In genomic region chr17:71177949-71178348, GRCm38 (mm10) we compare ENCODE assay signal across 26 mouse cellular contexts. TPM values are rescaled to one million over a fixed set of nuclear protein-coding genes. Genes with fewer than 3 reads are reported as not detected.
A peak's percentile ranks its signal among the peaks of the same experiment; 100 is the strongest.
DNase-seq lines count a peak whose midpoint lies in the region; ATAC-seq and TF ChIP-seq lines count a peak whose summit lies in the region.
"Had no signal": no experiment of that assay in that cellular context is flagged by ENCODE, and none has a peak within 500 bp of the region (broad histone marks: within the 10 kb centered on the region; RNA-seq: fewer than 3 reads in every experiment).

No protein-coding gene starts in this region.

- H3K9ac ChIP-seq in midbrain, embryonic 11.5 days (ENCODE audit: low read length): no peak overlapping the region
- no peak overlapping the region for H3K9ac ChIP-seq in midbrain, embryonic 14.5 days (replicated peaks; ENCODE audit: low read length)
- no peak overlapping the region for H3K9ac ChIP-seq in liver, embryonic 13.5 days
- H3K9ac ChIP-seq in forebrain, embryonic 12.5 days: no peak overlapping the region
- H3K9ac ChIP-seq: embryonic facial prominence, embryonic 12.5 days; forebrain, embryonic 15.5 days; hindbrain, embryonic 14.5 days; limb, embryonic 15.5 days; midbrain, embryonic 12.5 days; neural tube, embryonic 13.5 days had no signal

- H3K4me3 ChIP-seq in layer of hippocampus, adult 2 months: no peak overlapping the region
- no peak overlapping the region for H3K4me3 ChIP-seq in midbrain, embryonic 11.5 days (ENCODE audit: low read depth, low read length)
- H3K4me3 ChIP-seq in midbrain, embryonic 14.5 days (replicated peaks; ENCODE audit: low read depth, low read length): no peak overlapping the region
- H3K4me3 ChIP-seq in liver, embryonic 13.5 days (replicated peaks): no peak overlapping the region
- H3K4me3 ChIP-seq in forebrain, embryonic 12.5 days (replicated peaks): no peak overlapping the region
- H3K4me3 ChIP-seq: embryonic facial prominence, embryonic 12.5 days; forebrain, embryonic 15.5 days; limb, embryonic 10.5 days; limb, embryonic 15.5 days; midbrain, embryonic 12.5 days; neural tube, embryonic 13.5 days had no signal

- H3K36me3 ChIP-seq in midbrain, embryonic 11.5 days (ENCODE audit: control insufficient read depth, insufficient read depth, low read length): no peaks in the 10 kb centered on the region
- no peaks in the 10 kb centered on the region for H3K36me3 ChIP-seq in midbrain, embryonic 14.5 days (ENCODE audit: control insufficient read depth, insufficient read depth, low read length)
- H3K36me3 ChIP-seq in liver, embryonic 13.5 days: no peaks in the 10 kb centered on the region
- no peaks in the 10 kb centered on the region for H3K36me3 ChIP-seq in forebrain, embryonic 12.5 days (replicated peaks)
- H3K36me3 ChIP-seq: embryonic facial prominence, embryonic 12.5 days; forebrain, embryonic 15.5 days; limb, embryonic 10.5 days; limb, embryonic 15.5 days; midbrain, embryonic 12.5 days; neural tube, embryonic 13.5 days had no signal

- no peaks in the 10 kb centered on the region for H3K9me3 ChIP-seq in midbrain, embryonic 11.5 days (ENCODE audit: control insufficient read depth, low read length)
- H3K9me3 ChIP-seq in midbrain, embryonic 14.5 days (ENCODE audit: control insufficient read depth, low read length): no peaks in the 10 kb centered on the region
- no peaks in the 10 kb centered on the region for H3K9me3 ChIP-seq in liver, embryonic 13.5 days (replicated peaks)
- H3K9me3 ChIP-seq in forebrain, embryonic 12.5 days: no peaks in the 10 kb centered on the region
- H3K9me3 ChIP-seq: embryonic facial prominence, embryonic 12.5 days; forebrain, embryonic 15.5 days; limb, embryonic 10.5 days; limb, embryonic 15.5 days; midbrain, embryonic 12.5 days; neural tube, embryonic 13.5 days had no signal

- DNase-seq in layer of hippocampus, adult 2 months (ENCODE audit: low spot score in 2 of 2): no peak
- no peak for DNase-seq in layer of hippocampus, postnatal 25 days (ENCODE audit: extremely low spot score in 1 of 2, low spot score in 1 of 2)
- peak; percentile 33 for DNase-seq in midbrain, embryonic 11.5 days (ENCODE audit: low spot score, missing footprints)
- DNase-seq in midbrain, embryonic 14.5 days: no peak
- no peak for DNase-seq in liver, embryonic 13.5 days
- DNase-seq in spleen, postnatal 14 days (ENCODE audit: low spot score in 2 of 2): no peak
- DNase-seq: adrenal gland, adult 2 months; adrenal gland, postnatal 36 days; cerebellum, adult 11 months; cerebellum, adult 9-11 months; gastrocnemius, postnatal 10 days; lung, adult 2 months; lung, postnatal 10 days; right cerebral cortex, postnatal 4 days; thymus, adult 2 months had no signal

- peak overlapping the region; percentile 50 for H3K27ac ChIP-seq in layer of hippocampus, adult 2 months
- no peak overlapping the region for H3K27ac ChIP-seq in midbrain, embryonic 11.5 days (ENCODE audit: low read depth, low read length)
- H3K27ac ChIP-seq in midbrain, embryonic 14.5 days (replicated peaks; ENCODE audit: low read depth, low read length): no peak overlapping the region
- peak overlapping the region; percentile 20; the same call in 1 of the 2 replicates for H3K27ac ChIP-seq in liver, embryonic 13.5 days
- no peak overlapping the region for H3K27ac ChIP-seq in forebrain, embryonic 12.5 days
- H3K27ac ChIP-seq: forebrain, embryonic 15.5 days; hindbrain, embryonic 14.5 days; limb, embryonic 15.5 days; midbrain, embryonic 12.5 days; neural tube, embryonic 13.5 days had no signal

- no peak for ATAC-seq in midbrain, embryonic 11.5 days (ENCODE audit: low FRiP score)
- ATAC-seq in midbrain, embryonic 14.5 days (ENCODE audit: low FRiP score, low TSS enrichment): no peak
- ATAC-seq in liver, embryonic 13.5 days (ENCODE audit: low read depth): no peak
- ATAC-seq in forebrain, embryonic 12.5 days (ENCODE audit: low FRiP score): no peak
- ATAC-seq: activated CD4-positive, CD25-positive, alpha-beta regulatory T cell, adult 4 months; CD4-positive, CD25-positive, alpha-beta regulatory T cell, adult 4 months; forebrain, embryonic 15.5 days; intestine, postnatal 0 days had no signal

- no peak overlapping the region for H3K4me2 ChIP-seq in midbrain, embryonic 11.5 days
- H3K4me2 ChIP-seq in midbrain, embryonic 14.5 days (ENCODE audit: low read length): no peak overlapping the region
- no peak overlapping the region for H3K4me2 ChIP-seq in liver, embryonic 13.5 days
- no peak overlapping the region for H3K4me2 ChIP-seq in forebrain, embryonic 12.5 days
- H3K4me2 ChIP-seq: embryonic facial prominence, embryonic 12.5 days; forebrain, embryonic 15.5 days; hindbrain, embryonic 14.5 days; midbrain, embryonic 12.5 days; neural tube, embryonic 13.5 days had no signal

- H3K27me3 ChIP-seq in midbrain, embryonic 11.5 days (ENCODE audit: control insufficient read depth, insufficient read depth, low read length): no peaks in the 10 kb centered on the region
- H3K27me3 ChIP-seq in midbrain, embryonic 14.5 days (ENCODE audit: control insufficient read depth, insufficient read depth, low read length): no peaks in the 10 kb centered on the region
- H3K27me3 ChIP-seq in liver, embryonic 13.5 days: no peaks in the 10 kb centered on the region
- peaks cover 3% of the 10 kb centered on the region; the same call in 1 of the 2 replicates for H3K27me3 ChIP-seq in forebrain, embryonic 12.5 days
- H3K27me3 ChIP-seq: embryonic facial prominence, embryonic 12.5 days; forebrain, embryonic 15.5 days; limb, embryonic 15.5 days; neural tube, embryonic 13.5 days had no signal

- WGBS in midbrain, embryonic 11.5 days: 84% methylated on average over 2 of the region's 2 CpGs
- 86% methylated on average over 2 of the region's 2 CpGs for WGBS in midbrain, embryonic 14.5 days
- WGBS in liver, embryonic 13.5 days (ENCODE audit: insufficient replicate concordance): 34% methylated on average over 2 of the region's 2 CpGs
- WGBS in forebrain, embryonic 12.5 days: 82% methylated on average over 2 of the region's 2 CpGs

- no peak for TF ChIP-seq CTCF in layer of hippocampus, adult 2 months (conservative IDR thresholded peaks at IDR 0.05)

- peaks cover 6% of the 10 kb centered on the region; the same call in 1 of the 2 replicates for H3K4me1 ChIP-seq in midbrain, embryonic 11.5 days (ENCODE audit: control insufficient read depth, insufficient read depth, low read length)
- H3K4me1 ChIP-seq in midbrain, embryonic 14.5 days (ENCODE audit: control insufficient read depth, insufficient read depth, low read length): peaks cover 5% of the 10 kb centered on the region; the same call in 1 of the 2 replicates
- H3K4me1 ChIP-seq in liver, embryonic 13.5 days (replicated peaks): peaks cover 36% of the 10 kb centered on the region
- H3K4me1 ChIP-seq in forebrain, embryonic 12.5 days: peaks cover 8% of the 10 kb centered on the region

RNA-seq across cellular contexts. Expression of gene Lpin2, which starts 4.4 kb away (rescaled TPM):
- total RNA-seq in layer of hippocampus, adult 2 months (2021): 100 to 1,000 TPM in 1 of 2 experiments, 10 to 100 TPM in 1; 95.8 to 109 TPM
- total RNA-seq in layer of hippocampus, postnatal 25 days (2021): 10 to 100 TPM; 91.1 to 96.8 TPM
- 31.6 and 35.4 TPM in 2 replicates for polyA plus RNA-seq in midbrain, embryonic 11.5 days (2014; fragmentation: Nextera tagmentation; extraction: Ambion mirVana)
- 38.5 and 42.9 TPM in 2 replicates for polyA plus RNA-seq in midbrain, embryonic 14.5 days (2014; fragmentation: Nextera tagmentation; extraction: Ambion mirVana)
- polyA plus RNA-seq in liver, embryonic 13.5 days (2015; fragmentation: Nextera tagmentation; extraction: Ambion mirVana): 38.0 and 43.2 TPM in 2 replicates
- polyA plus RNA-seq in forebrain, embryonic 12.5 days (2016; fragmentation: Nextera tagmentation; extraction: Ambion mirVana): 41.5 and 45.3 TPM in 2 replicates

Comparison
In these comparisons a context has a peak if more than half of its experiments do, and no peak if none do; other contexts are left out.
1. H3K27ac ChIP-seq: peak in layer of hippocampus, adult 2 months (single experiment) and liver, embryonic 13.5 days (single experiment); none in midbrain, embryonic 11.5 days (single experiment), midbrain, embryonic 14.5 days (single experiment) and forebrain, embryonic 12.5 days (single experiment).